Mouse (Mus musculus): ENCODE data around the gene Olfr410.

Olfr410 gene

GRCm38 (mm10) chr11:74337931-74338330 is at the start of gene Olfr410:
Gene Olfr410, minus strand, starts transcription at chr11:74338031.
- DNase-seq (ENCODE audit: low spot score in 2 of 2), result no peak

DNA sequence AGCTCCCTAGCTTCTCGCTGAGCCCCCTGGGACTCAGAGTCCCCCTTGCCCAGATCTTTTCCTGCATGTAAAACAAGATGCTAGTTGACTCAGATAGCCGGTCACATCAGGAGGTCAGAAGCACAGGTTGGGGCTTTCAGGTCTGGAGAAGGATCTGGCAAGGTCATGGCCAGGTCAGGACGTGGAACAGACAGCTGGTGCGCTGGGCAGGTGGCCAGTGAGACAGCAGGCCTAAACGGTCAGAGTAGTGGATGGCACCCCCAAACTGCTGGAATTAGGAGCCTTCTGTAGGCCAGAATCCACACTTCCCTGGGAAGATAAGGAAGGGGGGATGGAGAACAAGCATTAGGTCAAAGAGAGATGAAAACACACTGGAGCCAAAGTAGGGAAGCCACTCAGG is 49.4 kb upstream of the Olfr410 start:
- no peak for DNase-seq (ENCODE audit: low spot score in 2 of 2)

GRCm38 (mm10) chr11:74385674-74386073 is 47.8 kb upstream of the Olfr410 start:
- peak; percentile 37 to 38 for DNase-seq (ENCODE audit: low spot score in 2 of 2)

- no peak for DNase-seq (ENCODE audit: low spot score in 2 of 2)
Observed at GRCm38 (mm10) chr11:74379166-74379873, 41.5 kb upstream of the Olfr410 start.

DNA sequence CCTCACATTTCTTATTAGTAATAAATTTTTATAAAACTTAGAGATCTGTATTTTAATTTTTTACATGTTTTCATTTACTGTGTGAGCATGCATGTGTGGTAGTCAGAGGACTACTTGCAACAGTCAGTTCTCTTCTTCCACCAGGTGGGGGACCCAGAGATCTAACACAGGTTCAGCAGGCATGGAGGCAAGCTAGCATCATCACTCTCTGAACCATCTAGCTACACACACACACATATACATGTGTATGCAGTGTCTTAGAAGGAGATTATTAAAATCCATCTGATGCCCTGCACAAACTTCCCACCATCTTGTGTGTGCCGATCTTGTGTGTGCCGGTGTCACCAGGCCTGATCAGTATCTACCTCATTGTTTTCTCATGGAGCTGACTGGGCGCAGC is 39.0 kb upstream of the Olfr410 start:
- DNase-seq (ENCODE audit: low spot score in 2 of 2), result peak in 1 of 2 experiments; percentile 20

DNA sequence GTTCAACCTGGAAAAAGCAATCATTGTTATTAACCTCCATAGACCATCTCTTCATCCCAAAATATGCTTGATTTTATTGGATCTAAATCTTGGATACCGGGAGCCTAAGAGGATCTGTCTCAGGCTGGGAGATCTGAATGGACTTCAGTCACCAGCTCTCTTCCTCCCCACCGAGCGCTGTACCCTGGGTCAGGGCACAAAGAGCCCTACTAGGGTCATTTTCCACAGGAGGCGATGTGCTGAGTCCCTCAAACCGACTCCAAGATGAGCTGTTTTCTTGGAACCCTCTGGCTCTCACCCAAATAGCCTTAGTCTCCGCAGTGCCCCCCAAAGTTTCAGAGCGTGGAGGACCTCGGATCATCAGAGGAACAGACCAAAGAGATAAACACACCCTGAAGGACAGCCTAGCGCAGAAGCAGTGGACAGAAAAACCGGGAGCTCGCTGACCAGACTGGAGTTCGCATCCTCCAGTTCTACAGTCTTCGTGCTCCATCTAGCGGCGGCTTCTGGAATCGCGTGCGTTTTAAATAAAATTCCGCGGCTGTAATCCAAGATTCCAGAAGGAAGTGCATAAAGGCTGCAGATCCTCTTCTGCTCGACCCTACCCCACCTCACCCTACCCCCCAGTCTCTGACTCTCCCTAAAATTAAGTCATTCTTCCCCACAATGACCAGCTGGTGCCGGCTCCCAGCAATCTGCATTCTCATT is 33.7 kb upstream of the Olfr410 start:
- DNase-seq (ENCODE audit: low spot score in 2 of 2), result peak; percentile 46 to 69

GRCm38 (mm10) chr11:74361769-74362168 is 23.9 kb upstream of the Olfr410 start, which contains the start of gene Olfr412:
Gene Olfr412, plus strand, starts transcription at chr11:74362069.
- no peak for DNase-seq (ENCODE audit: low spot score in 2 of 2)

GRCm38 (mm10) chr11:74352550-74352949 is 14.7 kb upstream of the Olfr410 start, which contains the start of gene Olfr411:
Gene Olfr411, minus strand, starts transcription at chr11:74352650.
- DNase-seq (ENCODE audit: low spot score in 2 of 2), result no peak

GRCm38 (mm10) chr11:74328781-74329180 is 9.1 kb downstream of the Olfr410 start:
- DNase-seq (ENCODE audit: low spot score in 2 of 2), result no peak

DNA sequence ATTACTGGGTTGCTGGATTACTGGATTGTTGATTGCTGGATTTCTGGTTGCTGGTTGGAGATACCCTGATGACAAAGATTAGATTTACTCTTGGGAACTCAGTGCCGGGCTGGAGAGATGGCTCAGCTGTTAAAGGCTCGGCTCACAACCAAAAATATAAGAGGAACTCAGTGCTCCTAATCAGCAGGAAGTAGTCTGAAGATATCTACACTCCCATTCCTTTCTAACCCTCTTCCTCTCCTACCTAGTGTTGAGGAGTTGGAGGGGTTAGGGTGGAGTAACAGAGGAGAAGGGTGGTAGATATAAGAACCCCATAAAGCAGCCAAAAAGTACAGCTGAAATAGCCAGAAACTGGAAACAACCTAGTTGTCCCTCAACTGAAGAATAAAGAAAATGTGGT is 11.8 kb downstream of the Olfr410 start:
- no peak for DNase-seq (ENCODE audit: low spot score in 2 of 2)

DNA sequence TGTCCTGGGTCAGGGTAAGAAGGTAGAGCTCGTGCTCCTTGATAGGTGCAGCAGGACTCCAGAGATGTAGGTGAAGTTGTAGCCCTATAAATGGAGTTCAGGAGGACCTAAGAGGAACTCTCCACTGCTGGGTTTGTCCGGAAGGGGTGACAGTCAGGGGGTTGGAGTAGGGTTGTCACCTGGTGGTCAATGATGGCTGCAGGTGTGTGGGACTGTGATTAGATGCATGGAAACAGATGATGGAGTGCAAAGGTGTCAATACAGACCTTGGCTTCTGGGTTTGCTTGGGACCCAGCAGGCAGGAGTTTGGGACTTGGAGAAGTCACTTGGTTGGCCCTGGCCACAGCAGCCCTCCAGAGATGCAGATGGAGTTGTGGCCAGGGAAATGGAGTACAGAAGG is 50.6 kb downstream of the Olfr410 start:
- no peak for DNase-seq (ENCODE audit: low spot score in 2 of 2)

- DNase-seq (ENCODE audit: low spot score in 2 of 2), result no peak
Observed at GRCm38 (mm10) chr11:74283436-74283835, 54.4 kb downstream of the Olfr410 start, which contains the start of gene Olfr59. Gene Olfr59, plus strand, starts transcription at chr11:74283736.
